Mouse (Mus musculus) mature B cell (primary cell): Measurements from ENCODE around the gene Gm10842.
"Not testable (repeated sequence)": the region's sequence is repeated elsewhere in the genome, so short reads cannot be mapped to it uniquely, and the experiment has no call there.

Source experiments
- in situ Hi-C: fragments of 300-500 bp; cut with MboI; formaldehyde crosslinking; loops from 2 replicates; pipeline ENCODE4 v1.14.3; 2019

Gene Gm10842

DNA sequence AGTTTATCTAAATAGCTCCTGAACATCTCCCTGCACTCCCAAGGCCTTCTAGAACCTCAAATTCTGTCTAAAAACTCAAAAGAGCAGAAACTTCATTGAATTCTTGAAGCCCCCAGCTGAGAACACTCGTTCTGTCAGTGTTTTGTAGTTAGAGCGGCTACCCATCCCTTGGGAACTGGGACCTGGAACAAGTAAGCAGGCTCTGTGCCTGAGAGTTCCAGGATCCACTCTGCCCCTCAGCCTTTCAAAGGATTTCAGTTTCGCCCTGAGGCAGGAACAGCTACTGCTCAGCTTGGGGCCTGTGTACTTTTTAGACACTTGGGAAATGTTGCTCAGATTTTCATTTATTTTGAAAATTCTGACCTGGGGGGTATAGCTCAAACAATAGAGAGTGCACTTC is at the start of gene Gm10842:
Gene Gm10842 (plus strand): TSS at position 301 of the 400 bp plus-strand sequence.
- in situ Hi-C loops, result no loop called here

DNA sequence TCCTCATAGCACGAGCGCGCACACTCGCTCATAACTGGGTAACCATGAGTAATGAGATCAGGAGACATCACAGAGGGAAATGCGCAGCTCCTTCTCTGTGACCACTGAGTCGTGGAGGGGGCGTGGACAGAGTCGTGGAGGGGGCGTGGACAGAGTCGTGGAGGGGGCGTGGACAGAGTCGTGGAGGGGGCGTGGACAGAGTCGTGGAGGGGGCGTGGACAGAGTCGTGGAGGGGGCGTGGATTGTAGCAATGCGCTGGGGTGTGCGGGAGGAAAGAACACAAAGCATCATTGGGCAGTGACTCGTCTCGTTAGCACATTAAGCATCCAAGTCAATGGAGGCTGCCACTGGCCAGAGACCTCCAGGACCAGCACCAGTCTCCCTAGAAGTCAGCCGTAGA is 34.2 kb upstream of the Gm10842 start:
- in situ Hi-C loops, result loop anchor here (25.0 kb wide), 1 partner anchor 525 kb away; no protein-coding TSS in a partner anchor

- in situ Hi-C loops, result loop anchor here (25.0 kb wide), 1 partner anchor 531 kb away; no protein-coding TSS in a partner anchor
These were observed 28.9 kb upstream of the Gm10842 start for GRCm38 (mm10) chr11:105117814-105118213.

- in situ Hi-C loops, result loop anchor here (25.0 kb wide), 1 partner anchor 533 kb away; no protein-coding TSS in a partner anchor
These were observed 26.1 kb upstream of the Gm10842 start for GRCm38 (mm10) chr11:105120551-105121061.

DNA sequence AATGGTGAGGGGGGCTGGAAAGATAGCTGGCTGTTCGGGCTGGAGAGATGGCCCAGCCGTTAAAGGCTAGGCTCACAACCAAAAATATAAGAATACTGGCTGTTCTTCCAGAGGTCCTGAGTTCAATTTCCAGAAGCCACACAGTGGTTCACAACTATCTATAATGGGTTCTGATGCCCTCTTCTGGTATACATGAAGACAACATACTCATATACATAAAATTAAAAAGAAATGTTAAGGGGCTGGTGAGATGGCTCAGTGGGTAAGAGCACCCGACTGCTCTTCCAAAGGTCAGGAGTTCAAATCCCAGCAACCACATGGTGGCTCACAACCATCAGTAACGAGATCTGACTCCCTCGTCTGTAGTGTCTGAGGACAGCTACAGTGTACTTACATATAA is 24.9 kb upstream of the Gm10842 start:
- in situ Hi-C loops, result loop anchor here (25.0 kb wide), 1 partner anchor 534 kb away; no protein-coding TSS in a partner anchor

DNA sequence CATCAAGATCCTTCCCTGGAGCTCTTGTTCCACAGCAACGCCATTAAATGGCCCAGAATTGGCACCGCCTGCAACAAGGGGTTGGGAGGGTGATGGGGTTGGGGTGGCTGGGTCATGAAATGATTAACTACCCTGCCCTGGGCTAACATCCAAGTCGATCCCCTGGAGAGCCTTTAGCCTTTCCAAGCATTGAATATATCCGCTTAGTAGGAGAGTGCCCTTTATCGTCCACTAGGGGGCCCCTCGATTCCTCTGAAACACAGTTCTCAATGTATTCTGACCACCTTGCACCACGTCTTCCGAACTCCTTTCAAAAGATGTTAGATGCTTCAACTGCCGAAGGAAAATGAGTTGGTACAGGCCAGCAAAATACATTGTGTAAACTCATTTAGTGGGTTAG is 22.7 kb upstream of the Gm10842 start:
- in situ Hi-C loops, result loop anchor here (25.0 kb wide), 1 partner anchor 537 kb away; no protein-coding TSS in a partner anchor

- in situ Hi-C loops, result loop anchor here (5.0 kb wide), 1 partner anchor 56 kb away; no protein-coding TSS in a partner anchor
These were observed 20.8 kb upstream of the Gm10842 start, which contains the start of gene Mettl2 for GRCm38 (mm10) chr11:105125735-105126519. Mettl2 (plus strand) TSS chr11:105126425.

DNA sequence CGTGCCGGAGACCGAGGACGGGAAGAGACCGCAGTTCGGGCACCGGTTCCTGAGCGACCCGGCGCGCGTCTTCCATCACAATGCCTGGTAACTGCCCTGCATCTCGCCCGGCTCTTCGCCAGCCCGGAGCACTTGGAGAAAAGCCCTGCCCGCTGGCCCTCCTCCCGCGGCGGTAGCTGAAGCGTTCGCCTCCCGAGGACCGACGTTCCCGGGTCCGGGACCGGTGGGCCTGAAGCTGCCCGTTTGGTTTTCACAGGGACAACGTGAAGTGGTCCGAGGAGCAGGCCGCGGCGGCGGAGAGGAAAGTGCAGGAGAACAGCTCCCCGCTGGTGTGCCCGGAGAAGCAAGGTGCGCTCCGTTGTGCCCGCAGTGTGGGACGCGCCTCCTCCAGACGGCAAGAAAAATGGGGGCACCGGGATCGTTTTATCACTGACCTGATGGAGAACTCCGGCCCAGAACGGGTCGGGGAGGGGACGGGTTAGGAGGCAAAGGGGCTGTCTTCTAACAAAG is 20.1 kb upstream of the Gm10842 start:
- in situ Hi-C loops, result loop anchor here (5.0 kb wide), 1 partner anchor 56 kb away; no protein-coding TSS in a partner anchor

- in situ Hi-C loops, result no loop called here
These were observed 11.0 kb upstream of the Gm10842 start for GRCm38 (mm10) chr11:105135692-105136091.

- in situ Hi-C loops, result not testable (repeated sequence)
These were observed 9.4 kb upstream of the Gm10842 start for GRCm38 (mm10) chr11:105137255-105137654.

DNA sequence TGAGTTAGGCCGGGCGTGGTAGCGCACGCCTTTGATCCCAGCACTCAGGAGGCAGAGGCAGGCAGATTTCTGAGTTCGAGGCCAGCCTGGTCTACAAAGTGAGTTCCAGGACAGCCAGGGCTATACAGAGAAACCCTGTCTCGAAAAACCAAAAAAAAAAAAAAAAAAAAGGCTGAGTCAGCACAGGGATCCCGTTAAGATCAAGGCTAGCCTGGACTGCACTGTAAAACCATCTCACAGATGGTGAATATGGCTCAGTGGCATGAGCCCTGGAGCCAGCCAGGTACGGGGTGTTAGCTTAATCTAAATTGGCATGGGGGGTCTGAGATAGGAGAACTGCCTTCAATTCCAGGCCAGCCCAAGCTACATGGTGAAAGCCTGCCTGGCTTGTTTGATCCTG is 6.2 kb upstream of the Gm10842 start:
- in situ Hi-C loops, result not testable (repeated sequence)

DNA sequence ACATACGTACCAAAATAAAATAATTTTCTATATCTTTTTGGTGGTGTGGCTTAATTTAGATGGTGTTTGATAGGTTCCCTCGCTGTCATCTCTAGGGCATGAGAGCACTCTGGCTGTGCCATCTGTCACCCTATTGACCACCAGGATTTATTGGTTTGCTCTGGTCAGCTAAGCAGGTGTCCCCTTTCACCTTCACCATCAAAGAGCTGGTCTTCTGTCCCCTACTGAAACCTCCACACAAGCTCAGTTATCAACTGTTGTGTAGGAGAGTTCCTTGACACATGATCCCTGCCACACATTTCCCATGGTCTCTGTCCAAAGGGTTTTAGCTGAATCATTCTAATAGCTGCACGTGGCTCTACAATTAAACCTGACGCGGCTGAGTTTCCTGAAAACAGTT is 5.6 kb upstream of the Gm10842 start:
- in situ Hi-C loops, result no loop called here

GRCm38 (mm10) chr11:105143564-105143963 is 3.1 kb upstream of the Gm10842 start:
- in situ Hi-C loops, result no loop called here

- in situ Hi-C loops, result no loop called here
These were observed 2.6 kb upstream of the Gm10842 start for GRCm38 (mm10) chr11:105144084-105144483.

GRCm38 (mm10) chr11:105144508-105145210 is 2.0 kb upstream of the Gm10842 start:
- in situ Hi-C loops, result no loop called here

DNA sequence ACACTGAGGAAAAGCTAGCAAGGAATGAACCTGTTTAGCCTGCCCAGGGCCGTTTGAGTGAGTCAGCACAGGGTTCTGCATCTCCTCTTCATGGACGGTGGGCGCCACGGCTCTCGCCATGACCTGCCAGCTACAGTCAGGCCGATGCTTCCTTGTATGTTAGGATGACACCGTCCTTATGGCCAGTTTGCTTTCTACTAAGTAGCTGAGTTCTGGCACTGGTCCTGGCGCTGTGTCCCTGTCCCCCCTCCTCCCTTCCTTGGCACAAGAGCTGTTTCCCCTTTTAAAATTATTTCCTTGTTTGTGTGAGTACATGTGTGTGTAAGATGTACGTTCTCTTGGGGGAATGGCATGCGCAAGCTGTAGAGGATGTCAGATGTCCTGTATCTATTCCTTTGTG is 1.5 kb upstream of the Gm10842 start:
- in situ Hi-C loops, result no loop called here

DNA sequence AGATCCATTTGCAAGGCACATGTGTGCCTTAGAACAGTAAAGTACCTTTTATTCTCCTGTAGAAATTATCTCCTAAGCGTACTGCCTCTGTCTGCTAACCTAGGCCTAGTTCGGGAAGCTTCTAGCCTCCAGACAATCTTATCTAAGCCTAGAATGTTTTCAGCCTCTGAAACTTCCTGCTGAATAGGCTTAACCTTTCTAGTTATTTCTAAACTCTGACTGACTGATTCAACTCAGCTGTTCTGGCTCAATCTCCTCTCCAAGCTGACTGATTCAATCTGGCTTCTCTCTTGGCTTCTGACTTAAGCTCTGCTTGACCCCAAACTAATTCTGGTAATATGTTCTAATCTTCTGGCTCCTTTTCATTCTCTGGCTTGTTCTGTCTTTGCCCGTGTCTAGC is 2.7 kb downstream of the Gm10842 start:
- in situ Hi-C loops, result no loop called here

DNA sequence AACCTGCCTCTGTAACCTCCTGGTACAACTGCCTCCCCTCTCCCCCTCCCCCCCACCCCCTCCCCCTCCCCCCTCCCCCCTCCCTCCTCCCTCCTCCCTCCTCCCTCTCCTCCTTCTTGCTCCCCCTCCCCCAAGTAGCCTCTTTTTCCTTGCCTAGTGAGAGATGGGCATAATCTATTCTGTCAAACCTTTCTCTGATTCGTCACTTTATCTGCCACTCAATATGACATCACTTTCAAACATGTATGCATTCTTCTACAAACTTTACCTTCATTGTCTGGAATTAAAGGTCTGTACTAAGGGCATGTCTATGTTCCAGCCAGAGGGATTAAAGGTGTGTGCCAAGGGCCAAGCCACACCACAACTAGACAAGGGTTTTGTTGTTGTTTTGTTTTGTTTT is 3.1 kb downstream of the Gm10842 start:
- in situ Hi-C loops, result no loop called here

DNA sequence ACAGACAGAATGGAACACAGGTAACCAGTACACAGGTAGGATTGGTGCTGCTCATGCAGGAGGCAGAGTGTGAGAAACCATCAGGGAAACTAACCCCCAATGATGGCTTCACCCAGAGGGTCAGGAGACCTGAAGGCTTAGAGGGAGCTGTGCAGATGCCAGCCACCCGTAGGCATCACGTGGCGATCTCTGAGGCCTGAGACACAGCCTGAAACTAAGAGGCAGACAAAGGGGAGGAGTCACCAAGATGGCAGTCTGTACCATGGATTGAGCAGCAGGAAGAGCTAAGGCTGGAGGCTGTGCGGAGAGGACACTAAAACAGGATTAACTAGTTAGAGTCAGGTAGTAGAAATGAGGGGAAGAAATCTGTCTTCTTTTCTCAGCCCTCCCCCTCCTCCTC is 4.0 kb downstream of the Gm10842 start:
- in situ Hi-C loops, result no loop called here

DNA sequence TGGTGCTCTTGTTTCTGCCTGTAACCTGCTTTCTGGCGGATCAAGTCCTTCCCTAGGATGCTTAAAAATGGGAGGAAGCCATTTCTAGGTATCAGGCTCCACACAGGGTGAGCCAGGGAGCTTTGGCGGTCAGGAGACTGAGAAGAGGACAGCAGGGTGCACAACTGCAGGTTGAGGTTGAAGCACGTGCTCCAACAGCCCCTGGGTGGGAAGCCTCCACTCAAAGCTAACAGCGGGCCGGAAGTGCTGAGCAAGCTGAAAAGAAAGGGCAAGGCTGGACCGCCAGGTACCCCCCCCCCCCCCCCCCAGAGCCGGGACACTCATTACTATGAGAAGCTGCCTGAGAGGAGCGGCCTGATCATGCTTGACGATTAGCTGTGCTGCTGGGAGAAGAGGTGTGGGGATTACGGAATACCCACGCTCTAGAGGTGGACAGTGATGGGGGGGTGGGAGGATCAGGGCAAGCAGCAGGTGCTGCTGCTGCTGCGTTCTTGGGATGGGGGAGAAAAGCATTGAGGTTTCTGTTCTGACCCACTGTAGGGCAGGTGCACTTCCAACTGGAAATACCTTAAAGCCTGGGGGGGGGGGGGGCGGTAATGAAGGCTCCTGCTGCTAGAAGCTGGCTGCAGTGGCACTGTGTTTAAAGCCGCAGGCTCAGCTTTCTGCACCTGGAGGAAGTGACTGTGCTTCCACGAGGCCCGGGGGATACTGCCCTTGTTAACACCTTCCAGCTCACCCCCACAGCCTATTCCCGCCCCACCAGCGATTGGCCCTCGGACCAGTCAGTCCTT is 4.7 kb downstream of the Gm10842 start:
- in situ Hi-C loops, result no loop called here

- in situ Hi-C loops, result no loop called here
These were observed 5.3 kb downstream of the Gm10842 start for GRCm38 (mm10) chr11:105152017-105152300.
